ENCODE assay signal across 16 mouse cellular contexts in genomic region chr13:9194656-9195055, GRCm38 (mm10).
DNase-seq lines count a peak whose midpoint lies in the region; ATAC-seq and TF ChIP-seq lines count a peak whose summit lies in the region.
"Had no signal": no experiment of that assay in that cellular context is flagged by ENCODE, and none has a peak within 500 bp of the region (broad histone marks: within the 10 kb centered on the region; RNA-seq: fewer than 3 reads in every experiment).

No protein-coding gene starts in this region.

- no peak for ATAC-seq in kidney, postnatal 0 days (replicated peaks; ENCODE audit: low FRiP score, low read depth)
- no peak for ATAC-seq in kidney, embryonic 15.5 days (replicated peaks; ENCODE audit: low FRiP score)
- ATAC-seq: forebrain, embryonic 16.5 days had no signal

- no peak for DNase-seq in kidney, postnatal 0 days (ENCODE audit: low spot score)
- DNase-seq in 3T3-L1 (ENCODE audit: low read depth, low spot score) (peak; percentile 27), ES-E14 (ENCODE audit: low read depth, low spot score) (peak; percentile 59)
- peak; percentile 52 for DNase-seq in induced T-regulatory cell, adult 2 months (ENCODE audit: low read depth)
- DNase-seq in left cerebral cortex, adult 8-10 months (ENCODE audit: low spot score in 2 of 2) = no peak
- DNase-seq in left cerebral cortex, postnatal 10 days (ENCODE audit: extremely low spot score in 1 of 2, low spot score in 2 of 2) = no peak
- DNase-seq in left cerebral cortex, adult 9 months (ENCODE audit: low spot score in 2 of 2) = no peak
- DNase-seq: adrenal gland, postnatal 36 days; cerebellum, postnatal 10 days; kidney, postnatal 36 days; left cerebral cortex, postnatal 4 days; lung, postnatal 14 days had no signal

- no peaks in the 10 kb centered on the region for H3K9me3 ChIP-seq in kidney, postnatal 0 days (replicated peaks; ENCODE audit: low read length)
- no peaks in the 10 kb centered on the region for H3K9me3 ChIP-seq in kidney, embryonic 15.5 days (replicated peaks)
- H3K9me3 ChIP-seq in ES-E14 (ENCODE audit: control insufficient read depth, insufficient read depth, low read depth, low read length) = no peaks in the 10 kb centered on the region
- H3K9me3 ChIP-seq: embryonic facial prominence, embryonic 13.5 days; hindbrain, embryonic 13.5 days had no signal

- H3K4me2 ChIP-seq in kidney, postnatal 0 days (ENCODE audit: low read length) = no peak overlapping the region
- no peak overlapping the region for H3K4me2 ChIP-seq in kidney, embryonic 15.5 days
- H3K4me2 ChIP-seq: embryonic facial prominence, embryonic 13.5 days; hindbrain, embryonic 13.5 days had no signal

- no peaks in the 10 kb centered on the region for H3K27me3 ChIP-seq in kidney, postnatal 0 days (ENCODE audit: insufficient read depth, low read length)
- H3K27me3 ChIP-seq in kidney, embryonic 15.5 days = no peaks in the 10 kb centered on the region
- H3K27me3 ChIP-seq: embryonic facial prominence, embryonic 13.5 days; hindbrain, embryonic 13.5 days had no signal

- 80% methylated on average over 4 of the region's 4 CpGs for WGBS in kidney, postnatal 0 days
- 79% methylated on average over 4 of the region's 4 CpGs for WGBS in kidney, embryonic 15.5 days

- in situ Hi-C loops in ES-E14 (cut with MboI; ENCODE audit: low sequenced_read_pairs in 2 of 2, unreplicated experiment in 2 of 2) = loop anchor here in 1 of 2 experiments (10.0 to 25.0 kb wide), 3 partner anchors 268 to 650 kb away; no protein-coding TSS in a partner anchor

- H3K9ac ChIP-seq in kidney, postnatal 0 days (ENCODE audit: low read depth, low read length) = no peak overlapping the region
- no peak overlapping the region for H3K9ac ChIP-seq in kidney, embryonic 15.5 days
- no peak overlapping the region for H3K9ac ChIP-seq in ES-E14 (ENCODE audit: insufficient read depth, low read depth, low read length, poor library complexity, severe bottlenecking)
- H3K9ac ChIP-seq: embryonic facial prominence, embryonic 13.5 days; hindbrain, embryonic 13.5 days had no signal

- no peak overlapping the region for H3K4me3 ChIP-seq in kidney, postnatal 0 days (replicated peaks; ENCODE audit: low read depth, low read length)
- no peak overlapping the region for H3K4me3 ChIP-seq in kidney, embryonic 15.5 days (replicated peaks)
- no peak overlapping the region for H3K4me3 ChIP-seq in ES-E14 (ENCODE audit: insufficient read depth in 1 of 2, low read depth in 1 of 2, low read length in 2 of 2, poor library complexity in 1 of 2, severe bottlenecking in 1 of 2)
- H3K4me3 ChIP-seq: embryonic facial prominence, embryonic 13.5 days; hindbrain, embryonic 13.5 days had no signal

- intact Hi-C loops in left cerebral cortex, postnatal 10 days (cut with DNase I) = no loop called here

- peak; percentile 41; the same call in 1 of the 2 replicates for TF ChIP-seq CTCF in kidney, postnatal 0 days (IDR thresholded peaks at IDR 0.05; ENCODE audit: low read depth)

- H3K27ac ChIP-seq in kidney, postnatal 0 days = no peak overlapping the region
- no peak overlapping the region for H3K27ac ChIP-seq in kidney, embryonic 15.5 days
- no peak overlapping the region for H3K27ac ChIP-seq in ES-E14 (ENCODE audit: insufficient read depth, low read depth, low read length, poor library complexity, severe bottlenecking)
- H3K27ac ChIP-seq: embryonic facial prominence, embryonic 13.5 days; hindbrain, embryonic 13.5 days had no signal

- H3K4me1 ChIP-seq in kidney, postnatal 0 days (replicated peaks; ENCODE audit: insufficient read depth, low read length) = peaks cover 7% of the 10 kb centered on the region; the same call in 1 of the 2 replicates
- H3K4me1 ChIP-seq in kidney, embryonic 15.5 days = peaks cover 36% of the 10 kb centered on the region
- H3K4me1 ChIP-seq in ES-E14 (ENCODE audit: control insufficient read depth in 2 of 2, insufficient read depth in 2 of 2, low read length in 2 of 2, poor library complexity in 1 of 2) = peaks cover 2 to 8% of the 10 kb centered on the region in 2 experiments; a peak in 3 of 4 replicates

- H3K36me3 ChIP-seq in kidney, postnatal 0 days (ENCODE audit: insufficient read depth, low read length) = no peaks in the 10 kb centered on the region
- H3K36me3 ChIP-seq in kidney, embryonic 15.5 days = no peaks in the 10 kb centered on the region
- H3K36me3 ChIP-seq in ES-E14 (ENCODE audit: control insufficient read depth, insufficient read depth, low read length, poor library complexity, severe bottlenecking) = no peaks in the 10 kb centered on the region
- H3K36me3 ChIP-seq: embryonic facial prominence, embryonic 13.5 days; hindbrain, embryonic 13.5 days had no signal

TF ChIP-seq in ES-E14, 5 proteins besides CTCF, POLR2A, EP300 and RAD21:
- TF ChIP-seq CHD2 (IDR thresholded peaks at IDR 0.05; ENCODE audit: low read depth, low read length) = no peak
- peak; percentile 14; the same call in 1 of the 2 replicates for TF ChIP-seq ZC3H11A (IDR thresholded peaks at IDR 0.05; ENCODE audit: borderline replicate concordance, low read depth, low read length)
- no peak for TF ChIP-seq ZNF384 (IDR thresholded peaks at IDR 0.05; ENCODE audit: low read depth, low read length)
- TF ChIP-seq HCFC1 (IDR thresholded peaks at IDR 0.05; ENCODE audit: borderline replicate concordance, insufficient read depth, low read length) = no peak
- TF ChIP-seq MAFK (IDR thresholded peaks at IDR 0.05; ENCODE audit: insufficient read depth, low read depth, low read length) = peak; percentile 33; the same call in 1 of the 2 replicates
TF ChIP-seq in ES-E14: peak in this region for 2.

Comparison
In these comparisons a context has a peak if more than half of its experiments do, and no peak if none do; other contexts are left out.
1. DNase-seq: peak in 3T3-L1 (single experiment), ES-E14 (single experiment) and induced T-regulatory cell, adult 2 months (single experiment); none in kidney, postnatal 0 days (single experiment), left cerebral cortex, adult 8-10 months (0 of 2), left cerebral cortex, postnatal 10 days (0 of 2) and left cerebral cortex, adult 9 months (0 of 2).